Mouse (Mus musculus) embryonic fibroblast, embryonic 13.5 days (primary cell): ENCODE results near the gene Klf7.

Experiments
- CTCF ChIP-seq: IDR thresholded peaks from 2 replicates; pipeline ENCODE4 v1.5.1; 2011; ENCODE audit warnings: mild to moderate bottlenecking, control low read depth, low read length, moderate library complexity, borderline replicate concordance; ENCODE audit not compliant: insufficient read depth
- POLR2A ChIP-seq: IDR thresholded peaks from 2 replicates; pipeline ENCODE4 v1.6.1; 2011; ENCODE audit warnings: low read depth, mild to moderate bottlenecking, control low read depth, low read length, moderate library complexity

DNA sequence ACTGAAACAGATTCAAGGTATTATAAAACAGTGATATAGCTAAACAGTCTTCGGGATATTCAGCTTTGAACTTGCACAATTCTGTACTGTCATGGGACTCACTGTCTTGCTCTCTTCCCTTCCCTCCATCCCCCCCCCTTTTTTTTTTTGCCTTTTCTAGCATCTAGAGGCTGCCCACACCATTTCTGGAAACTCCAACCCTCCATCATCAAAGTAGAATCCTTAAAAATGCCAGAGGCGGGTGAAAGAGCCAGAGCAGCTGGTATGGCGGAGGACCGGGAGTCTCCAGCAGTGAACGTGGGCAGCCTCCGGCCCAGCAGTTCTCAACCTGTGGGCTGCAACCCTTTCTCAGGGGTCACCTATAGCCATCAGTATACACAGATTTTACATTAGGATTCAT is 84.3 kb downstream of the Klf7 start:
- TF ChIP-seq CTCF (no peak), POLR2A (no peak)
